Mouse (Mus musculus) lung, postnatal 0 days (tissue): ENCODE measurements around the gene Ly6g6e.

Source experiments
- CTCF ChIP-seq: IDR thresholded peaks from 2 replicates; pipeline ENCODE4 v1.5.1; 2016; ENCODE audit warnings: antibody characterized with exemption, mild to moderate bottlenecking
- EP300 ChIP-seq: IDR thresholded peaks from 2 replicates; pipeline ENCODE4 v1.6.1; 2016; ENCODE audit warnings: antibody characterized with exemption, mild to moderate bottlenecking, control low read depth

DNA sequence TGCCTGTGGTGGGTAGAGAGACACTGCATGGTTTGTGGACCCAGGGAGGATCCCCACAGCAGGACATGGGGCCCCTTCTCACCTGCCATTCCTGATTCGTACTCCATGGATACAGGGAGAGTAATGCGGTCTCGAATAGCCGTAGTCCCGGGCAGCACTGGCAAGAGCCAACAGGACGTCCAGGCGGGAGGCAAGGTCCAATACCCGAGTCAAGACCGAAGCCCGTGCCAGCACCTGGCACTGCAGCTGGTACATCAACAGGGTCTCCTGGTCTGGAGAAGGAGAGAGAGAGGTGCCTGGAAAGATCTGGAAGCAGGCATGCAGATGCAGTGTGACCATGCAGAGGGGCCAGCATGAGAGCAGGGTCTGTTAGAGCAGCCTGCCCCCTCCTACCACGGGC lies 45.4 kb upstream of the Ly6g6e start:
- TF ChIP-seq CTCF (no peak), EP300 (no peak)
